Mouse (Mus musculus): ENCODE data around the gene Clcn6. TPM values are rescaled to one million over a fixed set of nuclear protein-coding genes. Genes with fewer than 3 reads are reported as not detected.

The Clcn6 gene
- polyA plus RNA-seq, 1 experiment = 45.0 TPM

DNA sequence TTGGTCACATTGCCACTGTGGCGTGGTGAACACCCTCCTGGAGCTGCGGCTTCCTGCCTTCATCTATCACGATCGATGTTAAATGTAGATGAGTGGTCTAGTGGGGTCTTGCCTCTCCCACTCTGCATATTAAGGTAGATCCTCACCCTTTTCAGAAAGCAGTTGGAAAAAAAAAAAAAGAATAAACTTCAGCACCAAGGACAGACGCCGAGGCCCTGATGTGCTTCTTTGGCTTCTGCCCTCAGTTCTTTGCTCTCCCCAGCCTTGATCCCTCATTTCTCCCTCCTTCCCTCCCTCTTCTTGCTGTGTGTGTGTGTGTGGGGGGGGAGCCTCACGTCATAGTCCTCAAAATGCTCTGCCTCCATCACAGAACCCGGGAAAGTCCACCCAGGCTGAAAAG, 36.8 kb downstream of the Clcn6 start:
- H3K27ac ChIP-seq (ENCODE audit: insufficient read depth, low read length) = no peak overlapping the region
- peaks cover 1% of the 10 kb centered on the region; the same call in 1 of the 2 replicates for H3K4me1 ChIP-seq (ENCODE audit: control insufficient read depth, insufficient read depth, low read length)
- TF ChIP-seq POLR2A (IDR thresholded peaks at IDR 0.05; ENCODE audit: extremely low read depth, insufficient read depth, low read length) = no peak
- no peak for TF ChIP-seq CTCF (IDR thresholded peaks at IDR 0.05; ENCODE audit: extremely low read depth, insufficient read depth, low read length)
- H3K4me3 ChIP-seq (ENCODE audit: insufficient read depth, low read length) = no peak overlapping the region

DNA sequence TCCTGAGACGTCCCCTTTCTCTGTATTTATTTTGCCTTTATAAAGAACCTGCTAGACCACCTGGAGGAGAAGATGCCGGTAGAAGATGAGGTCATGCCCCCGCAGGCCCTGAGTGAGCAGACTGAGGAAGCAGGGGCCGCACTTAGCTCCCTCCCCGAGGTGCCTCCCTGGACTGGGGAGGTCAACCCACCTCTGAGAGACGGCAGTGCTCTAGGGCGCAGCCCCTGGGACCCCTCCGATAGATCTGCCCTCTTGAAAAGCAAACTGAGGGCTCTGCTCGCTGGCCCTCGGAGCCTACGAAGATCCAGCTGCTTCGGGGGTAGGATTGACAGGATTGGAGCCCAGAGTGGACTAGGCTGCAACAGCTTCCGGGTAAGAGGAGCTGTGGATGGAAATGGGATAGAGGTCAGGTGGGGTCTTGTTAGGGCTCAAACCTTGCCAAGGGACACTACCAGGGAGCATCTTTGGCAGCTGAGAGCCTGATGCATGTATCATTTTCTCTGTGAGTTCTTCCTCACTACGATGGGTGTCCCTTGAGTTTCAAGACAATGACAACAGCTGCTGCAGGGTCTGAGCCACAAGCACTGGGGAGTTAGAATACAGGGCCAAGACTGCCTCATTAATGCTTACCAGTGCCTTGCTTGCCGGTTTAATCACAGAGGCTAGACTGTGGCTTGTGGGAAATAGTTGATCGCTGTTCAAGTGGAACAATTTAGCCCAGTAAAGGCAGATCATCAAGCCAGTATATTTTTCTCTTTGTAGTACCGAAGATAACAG, 37.4 kb downstream of the Clcn6 start:
- H3K4me3 ChIP-seq (ENCODE audit: insufficient read depth, low read length) = no peak overlapping the region
- H3K27ac ChIP-seq (ENCODE audit: insufficient read depth, low read length) = no peak overlapping the region
- no peak for TF ChIP-seq CTCF (IDR thresholded peaks at IDR 0.05; ENCODE audit: extremely low read depth, insufficient read depth, low read length)
- no peak for TF ChIP-seq POLR2A (IDR thresholded peaks at IDR 0.05; ENCODE audit: extremely low read depth, insufficient read depth, low read length)
- peaks cover 1% of the 10 kb centered on the region; the same call in 1 of the 2 replicates for H3K4me1 ChIP-seq (ENCODE audit: control insufficient read depth, insufficient read depth, low read length)

DNA sequence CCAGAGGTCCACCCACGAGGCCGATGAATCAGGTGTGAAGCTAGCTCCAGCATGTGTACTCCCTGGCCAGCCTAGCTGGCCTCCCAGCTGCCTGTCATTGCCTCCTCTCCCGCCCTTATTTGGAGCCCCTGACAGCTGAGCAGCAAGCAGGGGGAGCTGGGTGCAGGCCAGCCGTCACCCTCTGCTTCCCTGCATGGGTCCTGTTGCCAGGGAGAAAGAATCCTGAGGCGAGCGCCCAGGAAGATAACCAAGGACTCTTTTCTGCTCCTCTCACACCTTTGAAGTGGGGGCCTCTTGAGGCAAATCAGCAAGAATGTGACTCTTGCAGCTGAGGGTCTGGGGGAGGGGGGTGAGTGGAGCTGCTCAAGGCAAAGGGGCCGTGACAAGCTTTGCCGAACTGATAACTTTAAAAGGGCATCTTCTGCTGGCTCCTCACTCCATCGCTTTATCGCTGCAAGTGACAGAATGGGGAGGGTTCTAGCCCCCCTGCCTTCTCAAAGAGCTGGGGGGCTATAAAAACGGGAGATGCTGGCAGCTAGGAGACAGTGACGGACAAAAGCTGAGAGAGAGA, 38.3 kb downstream of the Clcn6 start, which contains the start of gene Nppa:
Nppa (plus strand) TSS at position 521 of the 571 bp plus-strand sequence.
- TF ChIP-seq POLR2A (IDR thresholded peaks at IDR 0.05; ENCODE audit: extremely low read depth, insufficient read depth, low read length) (no peak), CTCF (IDR thresholded peaks at IDR 0.05; ENCODE audit: extremely low read depth, insufficient read depth, low read length) (no peak)
- no peak within 1 kb of the TSS for H3K27ac ChIP-seq (ENCODE audit: insufficient read depth, low read length)
- H3K4me1 ChIP-seq (ENCODE audit: control insufficient read depth, insufficient read depth, low read length) = peaks cover 1% of the 10 kb centered on the region; the same call in 1 of the 2 replicates
- H3K4me3 ChIP-seq (ENCODE audit: insufficient read depth, low read length) = no peak within 1 kb of the TSS

DNA sequence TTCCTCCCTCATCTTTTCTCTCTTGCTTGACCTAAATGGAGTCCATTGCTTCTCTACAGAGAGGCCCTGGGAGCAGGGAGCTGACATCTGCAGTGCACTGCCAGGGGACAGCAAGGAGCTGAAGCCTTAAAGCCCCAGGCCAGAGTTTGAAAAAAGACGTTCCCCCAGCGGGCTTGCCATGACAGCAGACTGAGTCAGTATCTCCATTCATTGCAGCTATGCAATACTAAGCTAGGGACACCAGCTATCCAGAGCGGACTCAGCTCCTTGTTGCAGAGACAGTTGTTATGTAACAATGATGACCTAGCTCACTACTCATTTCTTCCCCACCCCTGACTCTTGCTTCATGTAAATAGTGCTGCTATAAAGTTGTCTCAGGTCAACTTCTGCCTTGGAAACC, 43.3 kb downstream of the Clcn6 start:
- TF ChIP-seq CTCF (IDR thresholded peaks at IDR 0.05; ENCODE audit: extremely low read depth, insufficient read depth, low read length) (no peak), POLR2A (IDR thresholded peaks at IDR 0.05; ENCODE audit: extremely low read depth, insufficient read depth, low read length) (no peak)
- H3K27ac ChIP-seq (ENCODE audit: insufficient read depth, low read length) = no peak overlapping the region
- peaks cover 1% of the 10 kb centered on the region; the same call in 1 of the 2 replicates for H3K4me1 ChIP-seq (ENCODE audit: control insufficient read depth, insufficient read depth, low read length)
- H3K4me3 ChIP-seq (ENCODE audit: insufficient read depth, low read length) = no peak overlapping the region

DNA sequence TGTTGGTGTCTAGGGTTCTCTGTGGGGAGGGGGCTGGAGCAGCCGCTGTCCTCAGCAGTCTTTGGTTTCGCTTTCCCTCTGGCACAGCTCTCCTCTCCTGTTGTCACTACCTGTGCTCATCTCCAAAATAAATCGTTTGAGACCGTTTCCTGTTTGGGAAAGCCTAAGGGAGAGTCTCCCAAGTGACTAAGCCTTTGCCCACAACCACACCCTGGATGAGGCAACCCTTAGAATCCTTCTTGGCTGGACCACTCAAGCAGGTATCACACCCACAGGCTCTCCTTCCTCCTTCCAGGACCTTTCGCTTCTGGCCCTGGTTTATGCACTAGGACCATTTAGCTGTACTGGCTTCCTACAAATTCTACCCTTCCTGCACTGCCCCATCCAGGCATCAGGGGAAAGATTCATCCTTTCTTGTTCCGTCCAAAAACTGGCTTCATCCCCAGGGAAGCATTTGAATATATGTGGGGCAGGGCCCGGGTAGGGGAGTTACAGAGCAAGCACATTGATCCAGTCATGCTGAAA, 45.0 kb downstream of the Clcn6 start:
- TF ChIP-seq POLR2A (IDR thresholded peaks at IDR 0.05; ENCODE audit: extremely low read depth, insufficient read depth, low read length) (no peak), CTCF (IDR thresholded peaks at IDR 0.05; ENCODE audit: extremely low read depth, insufficient read depth, low read length) (no peak)
- H3K4me3 ChIP-seq (ENCODE audit: insufficient read depth, low read length) = no peak overlapping the region
- no peaks in the 10 kb centered on the region for H3K4me1 ChIP-seq (ENCODE audit: control insufficient read depth, insufficient read depth, low read length)
- H3K27ac ChIP-seq (ENCODE audit: insufficient read depth, low read length) = no peak overlapping the region

DNA sequence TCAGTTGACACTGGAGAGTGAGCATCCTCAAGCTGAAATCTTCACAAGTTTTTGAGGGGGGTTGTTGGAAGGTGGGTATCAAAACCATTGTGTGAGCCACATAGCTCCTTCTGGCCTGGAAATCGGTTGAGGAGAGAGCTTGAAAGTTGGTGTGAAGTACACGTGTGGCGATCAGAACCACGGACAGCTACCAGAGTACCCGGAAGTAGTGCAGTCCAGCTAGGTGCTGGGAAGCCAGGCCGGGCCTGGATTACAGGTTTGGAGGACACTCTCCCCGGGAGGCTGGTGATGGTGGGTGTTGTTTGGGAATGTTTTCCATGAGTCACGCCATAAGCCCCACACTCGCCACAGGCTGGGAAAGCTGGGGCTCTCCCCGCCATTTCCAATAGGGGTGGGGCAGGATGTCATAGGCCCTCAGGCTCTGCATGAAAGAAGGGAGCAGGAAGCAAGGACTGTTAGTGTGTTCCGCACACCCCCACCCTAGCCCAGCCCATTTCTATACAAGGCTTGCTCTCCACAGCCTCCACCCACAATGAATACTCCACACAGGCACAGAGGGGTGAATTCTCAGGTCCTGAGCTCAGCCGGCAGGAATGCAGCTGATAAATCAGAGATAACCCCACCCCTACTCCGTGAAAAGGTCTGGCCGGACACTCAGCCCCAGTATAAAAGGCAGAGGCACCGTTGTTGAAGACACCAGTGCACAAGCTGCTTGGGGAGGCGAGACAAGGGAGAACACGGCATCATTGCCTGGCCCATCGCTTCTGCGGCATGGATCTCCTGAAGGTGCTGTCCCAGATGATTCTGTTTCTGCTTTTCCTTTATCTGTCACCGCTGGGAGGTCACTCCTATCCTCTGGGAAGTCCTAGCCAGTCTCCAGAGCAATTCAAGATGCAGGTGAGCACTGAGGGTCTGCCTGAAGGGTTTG, 53.2 kb downstream of the Clcn6 start, which contains the start of gene Nppb:
Nppb (plus strand) TSS at position 584 of the 928 bp plus-strand sequence.
- Histone ChIP-seq H3K4me1 (ENCODE audit: control insufficient read depth, insufficient read depth, low read length) (no peaks in the 10 kb centered on the region), H3K27ac (ENCODE audit: insufficient read depth, low read length) (no peak within 1 kb of the TSS), H3K4me3 (ENCODE audit: insufficient read depth, low read length) (no peak within 1 kb of the TSS)
- TF ChIP-seq POLR2A (IDR thresholded peaks at IDR 0.05; ENCODE audit: extremely low read depth, insufficient read depth, low read length) (no peak), CTCF (IDR thresholded peaks at IDR 0.05; ENCODE audit: extremely low read depth, insufficient read depth, low read length) (no peak)

DNA sequence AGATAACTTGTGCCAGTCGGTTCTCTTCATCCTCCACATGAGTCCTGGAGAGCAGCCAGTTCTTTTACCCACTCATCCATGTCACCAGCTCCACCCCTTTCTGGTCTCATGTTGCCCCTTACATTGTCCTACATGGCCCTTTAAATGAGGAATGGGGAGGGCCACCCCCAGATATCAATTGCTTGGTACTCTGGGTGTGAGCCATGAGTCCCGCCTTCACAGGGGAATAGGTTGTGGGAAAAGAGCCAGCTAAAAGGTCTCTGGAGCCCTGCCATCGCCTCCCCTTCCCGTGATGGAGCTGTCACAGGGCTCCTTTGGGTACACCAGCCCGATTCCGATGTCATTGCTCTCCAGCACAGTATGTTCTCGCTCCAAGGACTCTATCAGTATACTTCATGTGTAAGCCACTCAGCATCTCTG, 59.2 kb downstream of the Clcn6 start:
- no peak overlapping the region for H3K4me3 ChIP-seq (ENCODE audit: insufficient read depth, low read length)
- TF ChIP-seq POLR2A (IDR thresholded peaks at IDR 0.05; ENCODE audit: extremely low read depth, insufficient read depth, low read length) = no peak
- TF ChIP-seq CTCF (IDR thresholded peaks at IDR 0.05; ENCODE audit: extremely low read depth, insufficient read depth, low read length) = no peak

DNA sequence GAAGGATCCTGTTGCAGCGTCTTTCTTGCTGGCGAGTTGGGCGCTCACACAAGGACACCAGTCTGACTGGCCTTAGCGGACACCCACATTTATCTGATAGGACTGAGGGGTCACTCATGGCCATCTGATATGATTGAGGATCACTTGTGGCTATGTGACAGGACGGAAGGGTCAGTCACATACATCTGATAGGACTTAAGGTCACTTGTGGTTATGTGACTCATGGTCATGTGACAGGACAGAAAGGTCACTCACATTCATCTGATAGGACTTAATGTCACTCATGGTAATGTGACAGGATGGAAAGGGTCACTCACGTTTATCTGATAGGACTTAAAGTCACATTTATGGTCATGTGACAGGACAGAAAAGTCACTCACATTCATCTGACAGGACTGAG, 60.2 kb downstream of the Clcn6 start:
- Histone ChIP-seq H3K4me1 (ENCODE audit: control insufficient read depth, insufficient read depth, low read length) (no peaks in the 10 kb centered on the region), H3K4me3 (ENCODE audit: insufficient read depth, low read length) (no peak overlapping the region), H3K27ac (ENCODE audit: insufficient read depth, low read length) (no peak overlapping the region)
- TF ChIP-seq CTCF (IDR thresholded peaks at IDR 0.05; ENCODE audit: extremely low read depth, insufficient read depth, low read length) (no peak), POLR2A (IDR thresholded peaks at IDR 0.05; ENCODE audit: extremely low read depth, insufficient read depth, low read length) (no peak)

More for the DNA sequence above, 59.2 kb downstream of the Clcn6 start:
- Histone ChIP-seq H3K27ac (ENCODE audit: insufficient read depth, low read length) (no peak overlapping the region), H3K4me1 (ENCODE audit: control insufficient read depth, insufficient read depth, low read length) (no peaks in the 10 kb centered on the region)

DNA sequence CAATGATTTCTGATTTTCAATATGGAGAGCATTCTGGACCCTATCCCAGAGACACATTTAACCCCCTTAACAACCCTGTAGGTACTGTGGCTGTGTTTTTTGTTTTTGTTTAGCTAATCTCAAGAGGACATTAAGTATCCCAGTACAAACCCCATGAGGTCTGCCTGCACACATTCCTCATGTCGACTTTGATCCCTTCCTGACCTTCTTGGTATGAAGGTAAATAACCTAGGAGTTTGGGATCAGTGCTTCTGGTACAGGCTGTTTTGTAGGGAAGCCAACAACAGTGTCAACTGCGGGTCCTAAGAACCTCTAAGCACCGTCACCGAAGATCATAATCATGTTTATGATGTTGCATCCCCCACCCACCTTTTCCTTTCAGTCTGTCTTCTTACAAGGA, 60.9 kb downstream of the Clcn6 start:
- Histone ChIP-seq H3K27ac (ENCODE audit: insufficient read depth, low read length) (no peak overlapping the region), H3K4me3 (ENCODE audit: insufficient read depth, low read length) (no peak overlapping the region)

More for the DNA sequence above, 60.9 kb downstream of the Clcn6 start:
- TF ChIP-seq POLR2A (IDR thresholded peaks at IDR 0.05; ENCODE audit: extremely low read depth, insufficient read depth, low read length) = no peak
- TF ChIP-seq CTCF (IDR thresholded peaks at IDR 0.05; ENCODE audit: extremely low read depth, insufficient read depth, low read length) = no peak
- no peaks in the 10 kb centered on the region for H3K4me1 ChIP-seq (ENCODE audit: control insufficient read depth, insufficient read depth, low read length)

Data from cortical plate, adult 2 months (tissue).